Mouse (Mus musculus): ENCODE measurements around the gene Med15. TPM values are rescaled to one million over a fixed set of nuclear protein-coding genes. Genes with fewer than 3 reads are reported as not detected.
A peak's percentile ranks its signal among the peaks of the same experiment; 100 is the strongest.

Gene Med15
- polyA plus RNA-seq, 1 experiment from 2014 or later = 29.4 TPM

DNA sequence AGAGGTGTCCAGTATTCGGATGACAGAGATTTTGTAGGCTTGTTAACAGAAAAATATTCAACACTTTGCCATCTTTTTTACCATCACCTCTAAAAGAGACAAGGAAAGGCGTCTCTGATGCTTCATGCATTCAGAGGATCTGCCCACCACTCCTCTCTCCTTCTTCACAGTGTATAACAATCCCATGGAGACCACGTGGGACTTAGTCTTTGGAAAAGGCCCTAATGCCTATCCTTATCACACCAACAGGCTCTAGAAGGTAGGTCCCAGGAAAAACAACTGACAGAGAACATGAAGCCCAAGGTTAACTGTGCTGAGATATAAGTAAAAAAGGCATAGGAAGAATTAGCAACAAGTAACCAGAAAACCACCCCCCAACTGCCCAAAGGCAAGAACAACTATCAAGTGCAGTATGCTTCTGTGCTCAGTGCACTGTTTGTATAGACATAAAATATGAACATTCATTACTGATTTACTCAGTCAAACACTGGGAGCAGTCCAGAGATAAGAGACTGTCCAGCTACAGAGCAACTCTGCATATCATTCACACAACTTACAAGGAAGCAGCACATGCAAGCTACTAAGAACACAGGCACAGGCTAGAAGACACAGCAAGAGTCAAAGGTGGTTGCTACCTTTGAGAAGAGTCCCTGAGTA is 32.2 kb downstream of the Med15 start:
- WGBS = 93% methylated on average over 3 of the region's 3 CpGs
- H3K4me2 ChIP-seq = no peak overlapping the region

DNA sequence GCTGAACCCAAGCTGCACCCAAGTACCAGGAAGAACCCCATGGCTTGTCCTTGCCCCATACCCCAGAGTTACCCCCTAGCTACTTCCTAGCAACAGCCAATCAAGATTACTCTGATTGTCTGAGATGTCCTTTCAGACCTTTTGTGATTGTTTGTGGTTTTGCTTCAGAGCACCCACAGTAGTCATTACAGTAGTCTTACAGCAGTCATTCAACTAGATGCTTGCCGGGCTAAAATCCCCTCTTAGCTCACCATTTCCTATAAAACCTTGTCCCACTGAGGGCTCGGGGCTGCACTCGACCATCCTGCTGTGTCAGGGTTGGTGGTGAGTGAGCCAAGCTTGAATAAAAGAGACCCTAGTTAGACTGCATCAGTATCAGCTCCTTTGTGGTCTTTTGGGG is 37.8 kb downstream of the Med15 start:
- Histone ChIP-seq H3K36me3 (ENCODE audit: control insufficient read depth, insufficient read depth, low read length) (0 out of 2 replicates have a peak, but pooled peaks cover 6% of the 10 kb centered on the region), H3K4me2 (no peak overlapping the region), H3K4me1 (ENCODE audit: control insufficient read depth, insufficient read depth, low read length) (no peaks in the 10 kb centered on the region), H3K4me3 (ENCODE audit: low read depth, low read length) (no peak overlapping the region), H3K9me3 (ENCODE audit: control insufficient read depth, low read length) (no peaks in the 10 kb centered on the region), H3K9ac (ENCODE audit: low read length) (no peak overlapping the region), H3K27ac (ENCODE audit: low read depth, low read length) (no peak overlapping the region), H3K27me3 (ENCODE audit: control insufficient read depth, insufficient read depth, low read length) (no peaks in the 10 kb centered on the region)
- WGBS = 91% methylated on average over 3 of the region's 3 CpGs
- ATAC-seq (ENCODE audit: low FRiP score) = no peak
- DNase-seq (ENCODE audit: low spot score, missing footprints) = no peak

More for the DNA sequence above, 32.2 kb downstream of the Med15 start:
- H3K36me3 ChIP-seq (ENCODE audit: control insufficient read depth, insufficient read depth, low read length) = 0 out of 2 replicates have a peak, but pooled peaks cover 10% of the 10 kb centered on the region
- H3K27ac ChIP-seq (ENCODE audit: low read depth, low read length) = no peak overlapping the region
- no peaks in the 10 kb centered on the region for H3K9me3 ChIP-seq (ENCODE audit: control insufficient read depth, low read length)
- DNase-seq (ENCODE audit: low spot score, missing footprints) (no peak), ATAC-seq (ENCODE audit: low FRiP score) (no peak)
- no peak overlapping the region for H3K9ac ChIP-seq (ENCODE audit: low read length)
- no peak overlapping the region for H3K4me3 ChIP-seq (ENCODE audit: low read depth, low read length)
- no peaks in the 10 kb centered on the region for H3K27me3 ChIP-seq (ENCODE audit: control insufficient read depth, insufficient read depth, low read length)
- H3K4me1 ChIP-seq (ENCODE audit: control insufficient read depth, insufficient read depth, low read length) = no peaks in the 10 kb centered on the region

DNA sequence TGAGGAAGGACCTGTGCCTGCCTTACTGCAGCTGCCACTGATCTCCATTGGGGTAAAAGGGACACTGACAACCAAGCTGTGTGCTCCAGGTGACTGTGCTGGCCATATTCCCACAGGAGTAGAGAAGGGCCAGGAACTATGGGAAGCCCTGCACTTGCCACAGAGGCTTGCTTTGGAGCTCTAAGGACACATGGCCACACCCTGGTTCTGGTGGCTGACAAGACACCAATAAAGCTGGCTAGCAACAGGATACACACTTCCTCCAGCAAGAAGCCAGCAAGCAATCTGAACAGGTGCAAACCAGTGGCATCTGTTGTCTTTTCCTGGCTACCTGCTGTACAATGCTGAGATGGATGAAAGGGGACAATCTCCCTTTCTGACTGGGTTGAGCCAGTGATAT is 62.8 kb downstream of the Med15 start:
- Histone ChIP-seq H3K36me3 (ENCODE audit: control insufficient read depth, insufficient read depth, low read length) (peaks cover 16% of the 10 kb centered on the region; the same call in 1 of the 2 replicates), H3K27ac (ENCODE audit: low read depth, low read length) (no peak overlapping the region), H3K9me3 (ENCODE audit: control insufficient read depth, low read length) (no peaks in the 10 kb centered on the region), H3K27me3 (ENCODE audit: control insufficient read depth, insufficient read depth, low read length) (no peaks in the 10 kb centered on the region), H3K4me3 (ENCODE audit: low read depth, low read length) (no peak overlapping the region), H3K9ac (ENCODE audit: low read length) (no peak overlapping the region), H3K4me1 (ENCODE audit: control insufficient read depth, insufficient read depth, low read length) (no peaks in the 10 kb centered on the region), H3K4me2 (no peak overlapping the region)
- DNase-seq (ENCODE audit: low spot score, missing footprints) (no peak), ATAC-seq (ENCODE audit: low FRiP score) (no peak)

DNA sequence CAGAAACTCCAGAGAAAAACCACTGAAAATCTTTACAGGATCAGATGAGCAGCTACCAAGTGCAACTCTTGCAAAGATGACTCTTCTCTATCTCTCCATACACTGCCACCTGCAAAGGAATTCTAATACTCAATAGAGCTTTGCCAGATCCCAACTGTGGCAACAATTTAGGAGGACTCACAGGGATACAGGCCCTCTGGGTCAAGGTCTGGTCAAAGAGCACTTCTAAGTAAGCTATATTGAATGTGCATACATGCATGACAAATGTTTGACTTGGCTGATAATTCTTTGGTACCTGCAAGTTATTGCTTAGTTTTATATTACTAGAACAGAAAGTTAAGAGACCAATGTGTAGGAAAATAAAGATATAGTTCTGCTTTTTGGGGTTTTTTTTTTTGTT is 67.1 kb downstream of the Med15 start:
- H3K9me3 ChIP-seq (ENCODE audit: control insufficient read depth, low read length) = no peaks in the 10 kb centered on the region
- no peak overlapping the region for H3K4me3 ChIP-seq (ENCODE audit: low read depth, low read length)
- H3K27me3 ChIP-seq (ENCODE audit: control insufficient read depth, insufficient read depth, low read length) = no peaks in the 10 kb centered on the region
- peaks cover 12% of the 10 kb centered on the region; the same call in 1 of the 2 replicates for H3K36me3 ChIP-seq (ENCODE audit: control insufficient read depth, insufficient read depth, low read length)
- H3K9ac ChIP-seq (ENCODE audit: low read length) = no peak overlapping the region
- DNase-seq (ENCODE audit: low spot score, missing footprints) (no peak), ATAC-seq (ENCODE audit: low FRiP score) (no peak)
- no peak overlapping the region for H3K27ac ChIP-seq (ENCODE audit: low read depth, low read length)
- no peak overlapping the region for H3K4me2 ChIP-seq
- H3K4me1 ChIP-seq (ENCODE audit: control insufficient read depth, insufficient read depth, low read length) = no peaks in the 10 kb centered on the region

DNA sequence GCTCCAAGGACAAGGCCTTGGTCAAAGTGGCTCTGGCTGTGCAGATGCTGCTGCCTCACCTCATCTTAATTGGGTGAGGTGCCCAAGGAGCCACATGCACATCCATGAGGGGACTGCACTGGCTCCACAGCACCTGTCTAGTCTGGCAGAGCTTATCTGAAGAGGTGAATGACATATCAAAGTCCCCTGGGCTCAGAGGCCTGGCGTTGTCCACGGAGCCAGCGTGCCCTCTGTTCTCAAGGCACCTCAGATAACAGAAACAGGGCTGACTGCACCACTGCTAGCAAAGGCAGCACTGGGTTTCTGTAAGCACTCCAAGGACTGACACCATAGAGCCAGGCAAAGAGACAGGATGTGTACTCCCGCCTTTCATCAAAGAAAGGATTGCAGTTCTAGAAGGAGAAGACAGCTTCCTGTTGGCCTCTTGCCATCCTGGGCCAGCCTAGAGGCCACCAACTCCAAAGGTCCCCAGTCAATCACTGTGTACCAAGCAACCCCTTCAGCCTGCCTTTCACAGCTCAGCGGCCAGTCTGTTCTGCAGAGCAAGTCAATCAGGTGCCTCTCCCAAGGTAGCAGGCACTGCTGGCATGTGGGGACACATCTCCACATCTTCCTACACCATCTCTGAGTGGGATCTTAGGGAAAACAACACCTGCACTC is 76.3 kb downstream of the Med15 start:
- WGBS = 92% methylated on average over 5 of the region's 5 CpGs
- no peak for DNase-seq (ENCODE audit: low spot score, missing footprints)
- Histone ChIP-seq H3K9me3 (ENCODE audit: control insufficient read depth, low read length) (no peaks in the 10 kb centered on the region), H3K9ac (ENCODE audit: low read length) (no peak overlapping the region), H3K27ac (ENCODE audit: low read depth, low read length) (no peak overlapping the region), H3K4me3 (ENCODE audit: low read depth, low read length) (no peak overlapping the region), H3K4me2 (no peak overlapping the region), H3K27me3 (ENCODE audit: control insufficient read depth, insufficient read depth, low read length) (no peaks in the 10 kb centered on the region), H3K4me1 (ENCODE audit: control insufficient read depth, insufficient read depth, low read length) (no peaks in the 10 kb centered on the region), H3K36me3 (ENCODE audit: control insufficient read depth, insufficient read depth, low read length) (peaks cover 5% of the 10 kb centered on the region; the same call in 1 of the 2 replicates)
- no peak for ATAC-seq (ENCODE audit: low FRiP score)

DNA sequence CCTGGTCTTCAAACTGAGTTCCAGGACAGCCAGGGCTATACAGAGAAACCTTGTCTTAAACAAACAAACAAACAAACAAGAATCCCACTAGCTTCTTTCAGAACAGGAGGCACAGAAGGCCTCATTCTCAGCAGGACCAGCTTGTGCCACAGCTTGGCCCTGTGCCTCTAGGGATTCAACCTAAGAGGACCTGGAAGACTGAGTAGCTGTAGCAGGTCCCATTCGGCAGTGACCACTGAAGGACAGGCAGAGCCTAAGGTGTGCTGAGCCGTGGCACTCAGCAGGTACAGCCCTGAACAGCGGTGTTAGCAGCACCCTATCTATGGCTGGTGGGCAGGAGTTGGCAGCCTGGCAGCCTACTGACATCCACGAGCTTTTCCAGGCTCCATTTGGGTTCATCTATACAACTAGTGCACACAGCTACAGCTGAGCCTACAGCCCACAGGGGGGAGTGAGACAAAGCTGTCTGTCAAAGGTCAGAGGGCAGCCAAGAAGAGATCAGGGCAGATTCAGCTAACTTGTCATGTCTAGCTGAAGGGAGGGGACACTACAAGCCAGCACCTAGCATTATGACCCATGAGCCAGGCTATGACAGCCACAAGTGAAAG is 78.4 kb downstream of the Med15 start:
- no peaks in the 10 kb centered on the region for H3K4me1 ChIP-seq (ENCODE audit: control insufficient read depth, insufficient read depth, low read length)
- no peaks in the 10 kb centered on the region for H3K27me3 ChIP-seq (ENCODE audit: control insufficient read depth, insufficient read depth, low read length)
- 90% methylated on average over 4 of the region's 4 CpGs for WGBS

DNA sequence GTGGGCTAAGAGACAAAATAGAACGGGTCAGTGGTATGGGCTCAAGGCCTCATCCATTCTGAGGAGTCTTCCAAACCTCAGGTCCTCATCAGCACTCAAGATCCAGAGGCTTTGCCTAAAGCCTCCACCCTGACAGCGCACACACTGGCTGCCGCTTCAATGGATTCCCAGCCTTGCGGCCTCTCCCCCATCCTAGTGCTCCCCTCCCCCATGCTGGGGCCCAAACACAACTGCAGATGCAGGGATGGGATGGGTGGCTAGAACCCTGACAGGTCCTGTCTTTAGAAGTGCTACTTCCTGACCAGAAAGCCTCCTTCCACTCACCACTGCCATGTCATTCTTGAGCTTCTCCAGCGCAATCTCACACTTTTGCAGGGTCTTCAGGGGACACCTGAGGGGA is 79.1 kb downstream of the Med15 start:
- peaks cover 5% of the 10 kb centered on the region; the same call in 1 of the 2 replicates for H3K36me3 ChIP-seq (ENCODE audit: control insufficient read depth, insufficient read depth, low read length)
- no peak overlapping the region for H3K4me3 ChIP-seq (ENCODE audit: low read depth, low read length)
- no peak for ATAC-seq (ENCODE audit: low FRiP score)
- H3K4me1 ChIP-seq (ENCODE audit: control insufficient read depth, insufficient read depth, low read length) = no peaks in the 10 kb centered on the region
- H3K9ac ChIP-seq (ENCODE audit: low read length) = no peak overlapping the region
- WGBS = 94% methylated on average over 5 of the region's 5 CpGs
- H3K9me3 ChIP-seq (ENCODE audit: control insufficient read depth, low read length) = no peaks in the 10 kb centered on the region
- DNase-seq (ENCODE audit: low spot score, missing footprints) = no peak
- H3K4me2 ChIP-seq = no peak overlapping the region
- no peak overlapping the region for H3K27ac ChIP-seq (ENCODE audit: low read depth, low read length)
- no peaks in the 10 kb centered on the region for H3K27me3 ChIP-seq (ENCODE audit: control insufficient read depth, insufficient read depth, low read length)

More for the DNA sequence above, 78.4 kb downstream of the Med15 start:
- no peak overlapping the region for H3K4me2 ChIP-seq
- ATAC-seq (ENCODE audit: low FRiP score) (no peak), DNase-seq (ENCODE audit: low spot score, missing footprints) (peak; percentile 26)
- H3K9me3 ChIP-seq (ENCODE audit: control insufficient read depth, low read length) = no peaks in the 10 kb centered on the region
- H3K27ac ChIP-seq (ENCODE audit: low read depth, low read length) = no peak overlapping the region
- H3K4me3 ChIP-seq (ENCODE audit: low read depth, low read length) = no peak overlapping the region
- no peak overlapping the region for H3K9ac ChIP-seq (ENCODE audit: low read length)
- peaks cover 5% of the 10 kb centered on the region; the same call in 1 of the 2 replicates for H3K36me3 ChIP-seq (ENCODE audit: control insufficient read depth, insufficient read depth, low read length)

DNA sequence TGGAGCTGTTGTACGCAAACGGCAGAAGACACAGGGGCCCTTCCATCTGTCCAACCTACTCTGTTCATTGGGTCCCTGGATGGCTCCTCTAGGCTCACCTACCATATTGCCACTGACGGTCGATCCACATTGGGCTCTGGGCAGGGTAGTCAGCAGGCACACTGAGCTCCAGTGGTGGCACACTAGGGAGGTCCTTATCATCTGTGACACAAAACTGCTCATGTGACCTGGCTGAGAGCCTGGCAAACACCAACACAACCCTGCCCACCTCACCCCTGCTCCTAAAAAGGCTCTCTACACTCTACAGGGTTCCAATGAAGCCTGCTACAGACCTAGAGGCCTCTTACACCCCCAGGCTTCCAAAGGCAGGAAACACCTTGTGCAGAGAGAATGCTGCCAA is 80.1 kb downstream of the Med15 start:
- DNase-seq (ENCODE audit: low spot score, missing footprints) (peak; percentile 44), ATAC-seq (ENCODE audit: low FRiP score) (no peak)
- Histone ChIP-seq H3K4me2 (no peak overlapping the region), H3K36me3 (ENCODE audit: control insufficient read depth, insufficient read depth, low read length) (peaks cover 5% of the 10 kb centered on the region; the same call in 1 of the 2 replicates), H3K9ac (ENCODE audit: low read length) (no peak overlapping the region), H3K4me1 (ENCODE audit: control insufficient read depth, insufficient read depth, low read length) (no peaks in the 10 kb centered on the region), H3K27ac (ENCODE audit: low read depth, low read length) (no peak overlapping the region), H3K9me3 (ENCODE audit: control insufficient read depth, low read length) (no peaks in the 10 kb centered on the region), H3K27me3 (ENCODE audit: control insufficient read depth, insufficient read depth, low read length) (no peaks in the 10 kb centered on the region), H3K4me3 (ENCODE audit: low read depth, low read length) (no peak overlapping the region)
- WGBS = 91% methylated on average over 4 of the region's 4 CpGs

DNA sequence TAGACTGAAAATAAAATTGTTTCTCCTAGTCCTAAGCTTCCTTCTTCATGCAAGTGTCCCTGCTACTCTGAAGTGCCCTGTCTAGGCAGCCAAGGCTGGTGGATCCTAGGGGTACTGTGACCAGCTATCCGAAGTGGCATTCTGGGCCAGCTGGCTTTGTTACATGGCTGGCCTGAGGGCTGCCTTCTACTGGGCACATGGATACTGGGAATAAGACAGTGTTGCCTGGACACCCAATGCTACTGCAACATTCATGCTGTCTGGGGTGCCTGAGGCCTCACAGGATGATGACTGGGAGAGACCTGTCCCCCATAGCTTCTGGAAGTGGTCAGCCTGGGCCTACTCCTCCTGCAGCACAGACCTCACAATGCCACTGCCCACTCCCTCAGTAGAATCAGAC is 82.0 kb downstream of the Med15 start:
- ATAC-seq (ENCODE audit: low FRiP score) (no peak), DNase-seq (ENCODE audit: low spot score, missing footprints) (peak; percentile 47)
- Histone ChIP-seq H3K4me2 (no peak overlapping the region), H3K9ac (ENCODE audit: low read length) (no peak overlapping the region), H3K27me3 (ENCODE audit: control insufficient read depth, insufficient read depth, low read length) (no peaks in the 10 kb centered on the region), H3K36me3 (ENCODE audit: control insufficient read depth, insufficient read depth, low read length) (peaks cover 5% of the 10 kb centered on the region; the same call in 1 of the 2 replicates), H3K27ac (ENCODE audit: low read depth, low read length) (no peak overlapping the region), H3K4me3 (ENCODE audit: low read depth, low read length) (no peak overlapping the region), H3K4me1 (ENCODE audit: control insufficient read depth, insufficient read depth, low read length) (peaks cover 6% of the 10 kb centered on the region; the same call in 1 of the 2 replicates), H3K9me3 (ENCODE audit: control insufficient read depth, low read length) (no peaks in the 10 kb centered on the region)
- 96% methylated on average over 1 of the region's 1 CpGs for WGBS

Data from midbrain, embryonic 11.5 days (tissue).